Mouse (Mus musculus): ENCODE data around the gene Neurod2. TPM values are rescaled to one million over a fixed set of nuclear protein-coding genes. Genes with fewer than 3 reads are reported as not detected.
A peak's percentile ranks its signal among the peaks of the same experiment; 100 is the strongest.

Gene Neurod2
- polyA plus RNA-seq, 1 experiment from 2014 or later, result 0.10 TPM

DNA sequence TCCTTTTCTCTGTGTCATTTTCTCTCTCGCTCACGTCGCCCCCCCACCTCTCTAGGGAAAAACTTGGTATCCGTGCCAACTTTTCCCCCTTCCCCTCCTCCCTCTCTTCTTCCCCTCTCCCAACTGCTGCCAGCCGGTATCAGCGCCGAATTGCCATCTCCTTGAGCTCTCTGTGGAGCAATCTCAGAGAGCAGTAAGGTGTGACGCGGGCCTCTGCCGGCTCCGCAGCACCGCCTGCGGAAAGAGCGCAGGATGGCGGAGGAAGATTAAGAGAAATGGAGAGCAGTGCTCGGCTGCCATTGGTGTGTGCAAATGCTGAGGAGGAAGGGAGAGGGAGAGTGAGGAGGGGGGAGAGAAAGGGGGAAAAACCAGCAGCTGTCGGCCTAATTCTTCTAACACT lies 45.2 kb downstream of the Neurod2 start:
- H3K4me2 ChIP-seq, result peak overlapping the region; percentile 24

DNA sequence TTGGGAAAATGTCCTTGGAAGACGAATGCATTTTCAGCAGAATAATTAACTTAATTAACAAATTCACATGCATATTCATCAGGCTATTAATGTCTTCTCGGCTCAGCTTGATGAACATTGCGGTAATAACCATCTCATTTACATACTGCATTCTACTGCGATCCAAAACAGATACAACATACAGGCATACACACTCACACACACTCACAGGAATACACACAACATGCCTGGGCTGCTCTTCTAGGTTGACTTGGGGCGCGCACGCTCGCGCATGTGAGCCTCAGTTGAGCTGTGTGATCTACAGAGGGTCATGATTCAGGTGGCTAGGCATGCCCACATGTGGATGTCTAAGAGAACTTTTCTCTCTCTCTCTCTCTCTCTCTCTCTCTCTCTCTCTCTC lies 45.7 kb downstream of the Neurod2 start:
- no peaks in the 10 kb centered on the region for H3K36me3 ChIP-seq (ENCODE audit: control insufficient read depth, insufficient read depth, low read length)
- ATAC-seq (replicated peaks; ENCODE audit: low FRiP score) (no peak), DNase-seq (ENCODE audit: low spot score) (no peak)
- no peaks in the 10 kb centered on the region for H3K9me3 ChIP-seq (ENCODE audit: control insufficient read depth, low read length)
- no peaks in the 10 kb centered on the region for H3K4me1 ChIP-seq (replicated peaks; ENCODE audit: control insufficient read depth, insufficient read depth, low read length)
- H3K27me3 ChIP-seq (replicated peaks; ENCODE audit: control insufficient read depth, insufficient read depth, low read length), result 0 out of 2 replicates have a peak, but pooled peaks cover 5% of the 10 kb centered on the region
- no peak overlapping the region for H3K9ac ChIP-seq (ENCODE audit: low read depth, low read length)
- no peak overlapping the region for H3K27ac ChIP-seq (ENCODE audit: low read depth, low read length)
- 46% methylated on average over 9 of the region's 9 CpGs for WGBS
- no peak overlapping the region for H3K4me3 ChIP-seq (ENCODE audit: low read depth, low read length)
- no peak overlapping the region for H3K4me2 ChIP-seq

More for the DNA sequence above, 45.2 kb downstream of the Neurod2 start:
- Histone ChIP-seq H3K9ac (ENCODE audit: low read depth, low read length) (no peak overlapping the region), H3K27me3 (replicated peaks; ENCODE audit: control insufficient read depth, insufficient read depth, low read length) (peaks cover 8% of the 10 kb centered on the region), H3K4me3 (ENCODE audit: low read depth, low read length) (no peak overlapping the region), H3K9me3 (ENCODE audit: control insufficient read depth, low read length) (no peaks in the 10 kb centered on the region), H3K27ac (ENCODE audit: low read depth, low read length) (no peak overlapping the region), H3K36me3 (ENCODE audit: control insufficient read depth, insufficient read depth, low read length) (no peaks in the 10 kb centered on the region), H3K4me1 (replicated peaks; ENCODE audit: control insufficient read depth, insufficient read depth, low read length) (no peaks in the 10 kb centered on the region)
- ATAC-seq (replicated peaks; ENCODE audit: low FRiP score) (no peak), DNase-seq (ENCODE audit: low spot score) (no peak)
- 3% methylated on average over 16 of the region's 17 CpGs for WGBS

Other genes starting within 250 kb of the Neurod2 start
- gene Fbxl20, start 179.2 kb downstream of the Neurod2 start, polyA plus RNA-seq (2014; fragmentation: Nextera tagmentation; extraction: Ambion mirVana), result 10.8 and 13.8 TPM in 2 replicates
- 61.1 and 61.4 TPM in 2 replicates for gene Med1, start 136.4 kb downstream of the Neurod2 start, polyA plus RNA-seq (2014; fragmentation: Nextera tagmentation; extraction: Ambion mirVana)
- gene Cdk12, start 126.6 kb downstream of the Neurod2 start, polyA plus RNA-seq (2014; fragmentation: Nextera tagmentation; extraction: Ambion mirVana), result 9.8 and 13.5 TPM in 2 replicates
- 0.38 TPM in 1 of 2 replicates, not detected in the other for gene Ppp1r1b, start 18.8 kb upstream of the Neurod2 start, polyA plus RNA-seq (2014; fragmentation: Nextera tagmentation; extraction: Ambion mirVana)
- gene Stard3, start 28.7 kb upstream of the Neurod2 start, polyA plus RNA-seq (2014; fragmentation: Nextera tagmentation; extraction: Ambion mirVana), result 25.3 and 28.9 TPM in 2 replicates
- gene Tcap, start 54.2 kb upstream of the Neurod2 start, polyA plus RNA-seq (2014; fragmentation: Nextera tagmentation; extraction: Ambion mirVana), result 0.65 and 0.89 TPM in 2 replicates
- gene Pnmt, start 56.8 kb upstream of the Neurod2 start, polyA plus RNA-seq (2014; fragmentation: Nextera tagmentation; extraction: Ambion mirVana), result 0.53 and 0.88 TPM in 2 replicates
- gene Pgap3, start 70.8 kb upstream of the Neurod2 start, polyA plus RNA-seq (2014; fragmentation: Nextera tagmentation; extraction: Ambion mirVana), result 6.4 and 8.5 TPM in 2 replicates
- 12.4 and 13.5 TPM in 2 replicates for gene Erbb2, start 82.8 kb upstream of the Neurod2 start, polyA plus RNA-seq (2014; fragmentation: Nextera tagmentation; extraction: Ambion mirVana)
- gene Mien1, start 109.3 kb upstream of the Neurod2 start, polyA plus RNA-seq (2014; fragmentation: Nextera tagmentation; extraction: Ambion mirVana), result 99.4 and 100 TPM in 2 replicates
- gene Grb7, start 116.7 kb upstream of the Neurod2 start, polyA plus RNA-seq (2014; fragmentation: Nextera tagmentation; extraction: Ambion mirVana), result 33.2 and 34.1 TPM in 2 replicates
- 0.04 and 0.32 TPM in 2 replicates for gene Ikzf3, start 216.4 kb upstream of the Neurod2 start, polyA plus RNA-seq (2014; fragmentation: Nextera tagmentation; extraction: Ambion mirVana)
- 0.40 and 0.42 TPM in 2 replicates for gene Zpbp2, start 221.4 kb upstream of the Neurod2 start, polyA plus RNA-seq (2014; fragmentation: Nextera tagmentation; extraction: Ambion mirVana)